Mouse (Mus musculus) liver, adult 2 months (tissue): ENCODE data around the gene Oit3. TPM values are rescaled to one million over a fixed set of nuclear protein-coding genes. Genes with fewer than 3 reads are reported as not detected.
A peak's percentile ranks its signal among the peaks of the same experiment; 100 is the strongest.

Experiments used
- DNase-seq: peaks from one replicate; pipeline ENCODE4 v3.0.0-alpha.2; 2011; ENCODE audit warnings: low read depth, low spot score; ENCODE audit errors: extremely low read depth
- H3K27ac ChIP-seq: fragments of 200-500 bp; replicated peaks from 2 replicates; pipeline ENCODE4 v1.5.1; 2012; ENCODE audit warnings: low read depth, mild to moderate bottlenecking, control low read depth, inconsistent platforms, low read length; ENCODE audit not compliant: insufficient read depth
- H3K27me3 ChIP-seq: fragments of 200-500 bp; 2 replicates; pipeline ENCODE4 v1.6.1; 2012; ENCODE audit warnings: mild to moderate bottlenecking, moderate library complexity, low read length, inconsistent platforms; ENCODE audit not compliant: control insufficient read depth, insufficient read depth
- H3K36me3 ChIP-seq: fragments of 200-500 bp; 2 replicates; pipeline ENCODE4 v1.6.1; 2012; ENCODE audit warnings: low read length, inconsistent platforms; ENCODE audit not compliant: control insufficient read depth, insufficient read depth
- H3K4me1 ChIP-seq: fragments of 200-500 bp; 2 replicates; pipeline ENCODE4 v1.6.1; 2011; ENCODE audit warnings: low read length; ENCODE audit not compliant: control insufficient read depth, insufficient read depth
- H3K4me3 ChIP-seq: fragments of 200-500 bp; 2 replicates; pipeline ENCODE4 v1.5.1; 2011; ENCODE audit warnings: low read depth, mild to moderate bottlenecking, control low read depth, low read length, moderate library complexity; ENCODE audit not compliant: insufficient read depth
- H3K79me2 ChIP-seq: fragments of 200-500 bp; 2 replicates; pipeline ENCODE4 v1.6.1; 2012; ENCODE audit warnings: inconsistent platforms, mild to moderate bottlenecking, low read length, moderate library complexity; ENCODE audit not compliant: control insufficient read depth, insufficient read depth
- H3K9ac ChIP-seq: fragments of 200-500 bp; 2 replicates; pipeline ENCODE4 v1.6.1; 2012; ENCODE audit warnings: low read depth, mild to moderate bottlenecking, control low read depth, inconsistent platforms, low read length
- CTCF ChIP-seq: fragments of 200-500 bp; IDR thresholded peaks from 2 replicates; pipeline ENCODE4 v1.5.1; 2011; ENCODE audit warnings: low read depth, low read length, control low read depth
- POLR2A ChIP-seq: fragments of 200-500 bp; IDR thresholded peaks from 2 replicates; pipeline ENCODE4 v1.6.1; 2011; ENCODE audit warnings: low read length, control low read depth; ENCODE audit not compliant: insufficient read depth; ENCODE audit errors: extremely low read depth
- WGBS: fragments of 180-500 bp; shearing (Covaris S2); methylation state at CpG from one replicate; pipeline ENCODE4 v1.1.7; 2018; 5-methylcytosine and 5-hydroxymethylcytosine counted together
- polyA plus RNA-seq: library from polyadenylated mRNA; depleted of rRNA; stranded (reverse); fragments of >200 nt; gene quantifications from 2 replicates; pipeline ENCODE4 v1.2.3, GENCODE M21; 2012
- total RNA-seq: library from RNA; depleted of rRNA; stranded (reverse); fragments of >200 nt; gene quantifications from 2 replicates; pipeline ENCODE4 v1.2.3, GENCODE M21; 2014

Gene Oit3
- total and polyA plus RNA-seq, 2 experiments: 26.1 to 30.1 TPM

- H3K4me3 ChIP-seq: no peak overlapping the region
- 74% methylated on average over 16 of the region's 16 CpGs for WGBS
- H3K27me3 ChIP-seq: no peaks in the 10 kb centered on the region
- DNase-seq: no peak
- no peak overlapping the region for H3K27ac ChIP-seq
- H3K36me3 ChIP-seq: no peaks in the 10 kb centered on the region
- TF ChIP-seq CTCF (no peak), POLR2A (no peak)
- peaks cover 11% of the 10 kb centered on the region; the same call in 1 of the 2 replicates for H3K4me1 ChIP-seq
- H3K9ac ChIP-seq: no peak overlapping the region
- no peaks in the 10 kb centered on the region for H3K79me2 ChIP-seq
Observed at GRCm38 (mm10) chr10:59429448-59430135, 12.0 kb downstream of the Oit3 start.

DNA sequence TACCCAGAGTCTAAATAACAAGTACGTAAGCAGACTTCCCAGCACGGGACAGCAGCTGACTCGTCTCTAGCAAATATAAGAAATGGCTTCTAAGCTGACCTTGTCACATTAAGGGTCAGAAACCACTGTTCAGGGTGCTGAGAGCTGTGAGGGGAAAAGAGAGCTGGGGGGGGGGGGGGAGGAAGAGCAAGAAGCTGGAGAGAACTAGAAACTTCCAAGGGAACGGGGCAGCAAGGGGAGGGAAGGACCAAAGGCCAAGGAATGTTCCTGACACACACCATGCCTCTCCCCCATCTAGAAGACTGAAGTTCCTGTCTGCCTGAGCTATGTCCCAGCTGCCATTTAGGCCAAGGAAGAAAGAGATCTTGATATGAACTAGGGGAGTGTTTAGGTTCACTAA lies 15.2 kb downstream of the Oit3 start:
- no peaks in the 10 kb centered on the region for H3K79me2 ChIP-seq
- H3K4me3 ChIP-seq: no peak overlapping the region
- 66% methylated on average over 4 of the region's 4 CpGs for WGBS
- H3K4me1 ChIP-seq: peaks cover 7% of the 10 kb centered on the region; the same call in 1 of the 2 replicates
- H3K27me3 ChIP-seq: no peaks in the 10 kb centered on the region
- no peak overlapping the region for H3K27ac ChIP-seq
- DNase-seq: no peak
- H3K36me3 ChIP-seq: peaks cover 15% of the 10 kb centered on the region
- no peak overlapping the region for H3K9ac ChIP-seq
- no peak for TF ChIP-seq CTCF

DNA sequence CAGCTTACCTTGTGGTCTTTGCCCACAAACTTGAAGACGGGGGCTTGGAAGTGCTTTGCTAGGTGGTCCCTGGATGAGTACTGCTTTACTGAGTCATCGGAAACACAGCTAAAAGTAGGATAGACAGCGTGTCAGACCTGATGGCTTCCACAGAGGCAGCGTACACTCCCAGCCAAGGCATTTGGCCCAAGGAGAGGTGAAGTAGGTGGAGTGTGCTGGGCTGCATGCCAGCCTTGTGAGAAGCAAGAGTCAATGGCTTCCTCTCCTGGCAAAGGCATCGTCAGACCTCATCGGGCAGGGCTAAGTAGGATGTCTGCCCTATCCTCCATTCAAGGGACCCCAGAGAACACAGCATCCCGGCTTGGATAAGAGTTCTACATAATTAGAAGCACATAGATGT lies 16.2 kb downstream of the Oit3 start:
- peak; percentile 50 for DNase-seq
- no peak overlapping the region for H3K27ac ChIP-seq
- WGBS: 47% methylated on average over 7 of the region's 7 CpGs

GRCm38 (mm10) chr10:59424453-59424852 lies 17.1 kb downstream of the Oit3 start:
- peaks cover 28% of the 10 kb centered on the region for H3K36me3 ChIP-seq
- no peak for TF ChIP-seq POLR2A
- no peak for TF ChIP-seq CTCF
- H3K4me3 ChIP-seq: no peak overlapping the region
- H3K79me2 ChIP-seq: no peaks in the 10 kb centered on the region
- H3K4me1 ChIP-seq: no peaks in the 10 kb centered on the region; the same call in 1 of the 2 replicates
- H3K27ac ChIP-seq: no peak overlapping the region
- WGBS: 58% methylated on average over 3 of the region's 3 CpGs
- DNase-seq: no peak
- H3K27me3 ChIP-seq: no peaks in the 10 kb centered on the region
- H3K9ac ChIP-seq: no peak overlapping the region

More for the DNA sequence above, 16.2 kb downstream of the Oit3 start:
- TF ChIP-seq POLR2A (no peak), CTCF (no peak)
- Histone ChIP-seq H3K9ac (no peak overlapping the region), H3K79me2 (no peaks in the 10 kb centered on the region), H3K36me3 (peaks cover 22% of the 10 kb centered on the region), H3K27me3 (no peaks in the 10 kb centered on the region), H3K4me1 (peaks cover 2% of the 10 kb centered on the region; the same call in 1 of the 2 replicates), H3K4me3 (no peak overlapping the region)

GRCm38 (mm10) chr10:59419516-59419915 lies 22.1 kb downstream of the Oit3 start:
- DNase-seq: no peak
- Histone ChIP-seq H3K27me3 (no peaks in the 10 kb centered on the region), H3K9ac (no peak overlapping the region), H3K4me3 (no peak overlapping the region), H3K4me1 (no peaks in the 10 kb centered on the region), H3K79me2 (no peaks in the 10 kb centered on the region; the same call in 1 of the 2 replicates), H3K36me3 (peaks cover 36% of the 10 kb centered on the region), H3K27ac (no peak overlapping the region)
- WGBS: 84% methylated on average over 4 of the region's 4 CpGs
- TF ChIP-seq POLR2A (no peak), CTCF (no peak)

GRCm38 (mm10) chr10:59416623-59417022 lies 25.0 kb downstream of the Oit3 start:
- H3K9ac ChIP-seq: no peak overlapping the region
- H3K79me2 ChIP-seq: no peaks in the 10 kb centered on the region; the same call in 1 of the 2 replicates
- DNase-seq: no peak
- no peak overlapping the region for H3K4me3 ChIP-seq
- H3K27ac ChIP-seq: no peak overlapping the region
- H3K27me3 ChIP-seq: no peaks in the 10 kb centered on the region
- 63% methylated on average over 3 of the region's 3 CpGs for WGBS
- no peaks in the 10 kb centered on the region for H3K4me1 ChIP-seq
- H3K36me3 ChIP-seq: peaks cover 28% of the 10 kb centered on the region
- no peak for TF ChIP-seq POLR2A
- TF ChIP-seq CTCF: no peak
